Mouse (Mus musculus) heart, adult 2 months (tissue): ENCODE measurements around the gene Speer4e. TPM values are rescaled to one million over a fixed set of nuclear protein-coding genes. Genes with fewer than 3 reads are reported as not detected.
A peak's percentile ranks its signal among the peaks of the same experiment; 100 is the strongest.
"Not testable (repeated sequence)": the region's sequence is repeated elsewhere in the genome, so short reads cannot be mapped to it uniquely, and the experiment has no call there.

Source experiments
- DNase-seq, 2 experiments: peaks; one replicate each; pipeline ENCODE4 v3.0.0; 2021
- H3K27ac ChIP-seq: fragments of 200-600 bp; 2 replicates; pipeline ENCODE4 v1.8.1; 2022
- H3K27me3 ChIP-seq: fragments of 200-500 bp; 2 replicates; pipeline ENCODE4 v1.6.1; 2012; ENCODE audit warnings: mild to moderate bottlenecking, low read length, inconsistent platforms, mixed read lengths; ENCODE audit not compliant: control insufficient read depth, insufficient read depth
- H3K36me3 ChIP-seq: fragments of 200-500 bp; 2 replicates; pipeline ENCODE4 v1.6.1; 2012; ENCODE audit warnings: low read length, inconsistent platforms; ENCODE audit not compliant: control insufficient read depth, insufficient read depth
- H3K4me1 ChIP-seq: fragments of 200-500 bp; 2 replicates; pipeline ENCODE4 v1.6.1; 2011; ENCODE audit warnings: low read length; ENCODE audit not compliant: control insufficient read depth, insufficient read depth
- H3K4me3 ChIP-seq: fragments of 200-600 bp; 2 replicates; pipeline ENCODE4 v1.8.1; 2022
- H3K79me2 ChIP-seq: fragments of 200-500 bp; replicated peaks from 2 replicates; pipeline ENCODE4 v1.6.1; 2012; ENCODE audit warnings: mild to moderate bottlenecking, inconsistent platforms, low read length, moderate library complexity, mixed read lengths; ENCODE audit not compliant: control insufficient read depth, insufficient read depth
- H3K9ac ChIP-seq: fragments of 200-500 bp; 2 replicates; pipeline ENCODE4 v1.6.1; 2012; ENCODE audit warnings: low read depth, mild to moderate bottlenecking, control low read depth, inconsistent platforms, low read length, mixed read lengths
- CTCF ChIP-seq: fragments of 200-600 bp; IDR thresholded peaks from 2 replicates; pipeline ENCODE4 v1.8.1; 2022; ENCODE audit warnings: antibody characterized with exemption, mild to moderate bottlenecking, moderate library complexity
- EP300 ChIP-seq: fragments of 200-500 bp; IDR thresholded peaks from 2 replicates; pipeline ENCODE4 v1.6.1; 2011; ENCODE audit warnings: low read depth, low read length, control low read depth; ENCODE audit not compliant: insufficient read depth
- POLR2A ChIP-seq: fragments of 200-500 bp; IDR thresholded peaks from 2 replicates; pipeline ENCODE4 v1.6.1; 2011; ENCODE audit warnings: mild to moderate bottlenecking, low read depth, low read length, control low read depth; ENCODE audit not compliant: insufficient read depth
- WGBS: fragments of 180-500 bp; shearing (Covaris S2); methylation state at CpG from one replicate; pipeline ENCODE4 v1.1.7; 2018; 5-methylcytosine and 5-hydroxymethylcytosine counted together
- intact Hi-C: fragments of 180-260 bp; cut with DNase I; formaldehyde crosslinking; loops from one replicate; pipeline ENCODE4 v1.15.1; 2025
- polyA plus RNA-seq: library from polyadenylated mRNA; depleted of rRNA; stranded (reverse); fragments of >200 nt; gene quantifications from 2 replicates; pipeline ENCODE4 v1.2.3, GENCODE M21; 2012; rRNA removed
- total RNA-seq, 2 experiments: library from RNA; stranded (reverse); gene quantifications; 2 replicates each; pipeline ENCODE4 v1.2.3; 2021

Speer4e gene
- total and polyA plus RNA-seq, 3 experiments: not detected

GRCm38 (mm10) chr5:14927047-14927446, 11.2 kb downstream of the Speer4e start:
- H3K36me3 ChIP-seq, H3K9ac ChIP-seq, H3K27me3 ChIP-seq, intact Hi-C loops, H3K4me3 ChIP-seq, H3K4me1 ChIP-seq, DNase-seq, H3K27ac ChIP-seq, H3K79me2 ChIP-seq: not testable (repeated sequence)
- peak; percentile 57 for TF ChIP-seq CTCF
- WGBS: 20% methylated on average over 4 of the region's 4 CpGs

- H3K4me3 ChIP-seq, H3K27ac ChIP-seq, H3K27me3 ChIP-seq, H3K9ac ChIP-seq, H3K79me2 ChIP-seq, DNase-seq, H3K36me3 ChIP-seq, intact Hi-C loops, H3K4me1 ChIP-seq: not testable (repeated sequence)
- WGBS: 21% methylated on average over 1 of the region's 1 CpGs
Measured at GRCm38 (mm10) chr5:14914799-14915198, 23.4 kb downstream of the Speer4e start, which contains the start of gene Gm9758. Gene Gm9758, minus strand, starts transcription at chr5:14914899.

GRCm38 (mm10) chr5:14914361-14914760, 23.9 kb downstream of the Speer4e start:
- H3K9ac ChIP-seq, H3K4me3 ChIP-seq, H3K36me3 ChIP-seq, H3K27ac ChIP-seq, H3K4me1 ChIP-seq, H3K27me3 ChIP-seq, intact Hi-C loops, H3K79me2 ChIP-seq, DNase-seq: not testable (repeated sequence)
- 61% methylated on average over 2 of the region's 3 CpGs for WGBS

GRCm38 (mm10) chr5:14903539-14903938, 34.7 kb downstream of the Speer4e start:
- DNase-seq, H3K4me3 ChIP-seq, intact Hi-C loops, H3K27ac ChIP-seq, H3K4me1 ChIP-seq, H3K9ac ChIP-seq, H3K36me3 ChIP-seq, H3K27me3 ChIP-seq, H3K79me2 ChIP-seq: not testable (repeated sequence)
- 10% methylated on average over 3 of the region's 3 CpGs for WGBS
- TF ChIP-seq CTCF: peak; percentile 40

GRCm38 (mm10) chr5:14892242-14892641, 46.0 kb downstream of the Speer4e start:
- intact Hi-C loops: no loop called here
- no peak overlapping the region for H3K9ac ChIP-seq
- no peak overlapping the region for H3K27ac ChIP-seq
- no peaks in the 10 kb centered on the region for H3K79me2 ChIP-seq
- no peak overlapping the region for H3K4me3 ChIP-seq
- no peaks in the 10 kb centered on the region for H3K27me3 ChIP-seq
- TF ChIP-seq EP300 (no peak), POLR2A (no peak), CTCF (no peak)
- no peaks in the 10 kb centered on the region for H3K4me1 ChIP-seq
- WGBS: 50% methylated on average over 3 of the region's 3 CpGs
- H3K36me3 ChIP-seq: no peaks in the 10 kb centered on the region
- no peak for DNase-seq

GRCm38 (mm10) chr5:14885291-14885690, 52.9 kb downstream of the Speer4e start:
- intact Hi-C loops, H3K27ac ChIP-seq, H3K4me3 ChIP-seq, H3K27me3 ChIP-seq, H3K4me1 ChIP-seq, H3K79me2 ChIP-seq, H3K36me3 ChIP-seq, H3K9ac ChIP-seq, DNase-seq: not testable (repeated sequence)
- WGBS: 28% methylated on average over 2 of the region's 2 CpGs

Other genes starting within 250 kb of the Speer4e start
- not detected for gene Gm9758, start 23.5 kb downstream of the Speer4e start, total RNA-seq
- not detected in 2 replicates for gene Gm9758, start 23.5 kb downstream of the Speer4e start, polyA plus RNA-seq
- not detected for gene Gm10354, start 40.5 kb upstream of the Speer4e start, total RNA-seq
- not detected in 2 replicates for gene Gm10354, start 40.5 kb upstream of the Speer4e start, polyA plus RNA-seq
- gene Gm17019, start 94.6 kb upstream of the Speer4e start, total RNA-seq: not detected
- not detected in 2 replicates for gene Gm17019, start 94.6 kb upstream of the Speer4e start, polyA plus RNA-seq